Mouse (Mus musculus) stomach, postnatal 0 days (tissue): ENCODE measurements around the gene Irf2bp2. TPM values are rescaled to one million over a fixed set of nuclear protein-coding genes. Genes with fewer than 3 reads are reported as not detected.
A peak's percentile ranks its signal among the peaks of the same experiment; 100 is the strongest.

Experiments used
- ATAC-seq: fragments of 200-750 bp; cut with Nextera tagmentation; 2 replicates; pipeline ENCODE4 v1.8.0; 2017; ENCODE audit not compliant: low FRiP score, low TSS enrichment
- DNase-seq: peaks from one replicate; pipeline ENCODE4 v3.0.0-alpha.2; 2016; ENCODE audit warnings: low spot score
- H3K27ac ChIP-seq: fragments of 300-500 bp; sonication (generic); replicated peaks from 2 replicates; pipeline ENCODE4 v1.5.1; 2014; ENCODE audit warnings: mild to moderate bottlenecking, control low read depth
- H3K27me3 ChIP-seq: fragments of 300-500 bp; sonication (generic); 2 replicates; pipeline ENCODE4 v1.6.1; 2014; ENCODE audit warnings: low read length; ENCODE audit not compliant: control insufficient read depth, insufficient read depth
- H3K36me3 ChIP-seq: fragments of 300-500 bp; sonication (generic); 2 replicates; pipeline ENCODE4 v1.6.1; 2014; ENCODE audit warnings: low read length, mixed read lengths; ENCODE audit not compliant: control insufficient read depth, insufficient read depth
- H3K4me1 ChIP-seq: fragments of 300-500 bp; sonication (generic); replicated peaks from 2 replicates; pipeline ENCODE4 v1.6.1; 2014; ENCODE audit warnings: antibody characterized with exemption; ENCODE audit not compliant: control insufficient read depth, insufficient read depth
- H3K4me2 ChIP-seq: fragments of 300-500 bp; sonication (generic); replicated peaks from 2 replicates; pipeline ENCODE4 v1.6.1; 2014; ENCODE audit warnings: low read depth, mild to moderate bottlenecking, control low read depth, moderate library complexity
- H3K4me3 ChIP-seq: fragments of 300-500 bp; sonication (generic); 2 replicates; pipeline ENCODE4 v1.5.1; 2014; ENCODE audit warnings: low read depth, low read length, control low read depth
- H3K9ac ChIP-seq: fragments of 300-500 bp; sonication (generic); 2 replicates; pipeline ENCODE4 v1.6.1; 2014; ENCODE audit warnings: mild to moderate bottlenecking, low read length, control low read depth, mixed read lengths
- H3K9me3 ChIP-seq: fragments of 300-500 bp; sonication (generic); 2 replicates; pipeline ENCODE4 v1.6.1; 2016; ENCODE audit warnings: low read length; ENCODE audit not compliant: control insufficient read depth
- CTCF ChIP-seq: IDR thresholded peaks from 2 replicates; pipeline ENCODE4 v1.5.1; 2016; ENCODE audit warnings: antibody characterized with exemption, low read depth, mild to moderate bottlenecking, moderate library complexity
- EP300 ChIP-seq: optimal IDR thresholded peaks from 2 replicates; pipeline ENCODE3; 2016; ENCODE audit warnings: antibody characterized with exemption
- WGBS: fragments of 180-500 bp; shearing (Covaris S2); extraction: QIAGEN DNeasy Blood & Tissue Kit; methylation state at CpG from one replicate; pipeline ENCODE4 v1.1.7; 2014; 5-methylcytosine and 5-hydroxymethylcytosine counted together
- polyA plus RNA-seq: library from polyadenylated mRNA; unstranded; fragments of >200 nt; fragmentation: Nextera tagmentation; extraction: Ambion mirVana; gene quantifications from 2 replicates; pipeline ENCODE4 v1.2.1, GENCODE M21; 2015

Irf2bp2 gene
- polyA plus RNA-seq, 1 experiment from 2014 or later: 10.1 TPM

DNA sequence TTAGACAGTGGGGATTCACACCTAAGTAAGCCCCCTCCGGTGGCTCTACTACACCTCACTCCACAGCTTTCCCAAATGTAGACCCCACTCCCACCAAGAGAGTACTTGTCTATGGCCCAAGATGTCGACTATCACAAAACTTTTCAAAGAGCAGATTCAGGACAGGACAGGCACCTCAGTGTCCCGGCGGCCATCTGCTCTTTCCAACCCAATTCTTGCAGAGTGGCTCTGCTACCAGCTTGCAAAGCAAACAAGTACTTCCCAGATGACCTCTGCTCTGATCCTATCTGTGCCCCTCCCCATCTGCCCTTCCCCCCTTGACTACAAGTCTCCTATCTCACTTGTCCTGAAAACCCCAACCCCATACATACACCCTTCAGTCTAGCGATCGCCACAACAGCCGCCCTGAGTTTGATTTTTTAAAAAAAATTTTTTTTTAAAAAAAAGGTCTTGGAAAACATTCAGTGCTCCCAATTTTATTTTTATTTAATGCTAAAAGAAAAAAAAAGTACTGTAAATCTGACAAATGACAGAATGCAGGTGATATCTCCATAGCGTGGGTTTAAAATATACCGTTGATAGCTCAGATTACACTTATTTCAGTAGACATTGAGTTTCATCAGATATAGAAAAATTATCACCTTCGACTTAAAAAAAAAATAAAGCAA lies 5.8 kb downstream of the Irf2bp2 start:
- WGBS: 19% methylated on average over 10 of the region's 10 CpGs
- Histone ChIP-seq H3K27ac (peak overlapping the region; percentile 65), H3K4me3 (peak overlapping the region; percentile 100), H3K27me3 (no peaks in the 10 kb centered on the region), H3K9ac (peak overlapping the region; percentile 74), H3K4me1 (peaks cover 5% of the 10 kb centered on the region; the same call in 1 of the 2 replicates), H3K4me2 (peak overlapping the region; percentile 91), H3K36me3 (peaks cover 29% of the 10 kb centered on the region; the same call in 1 of the 2 replicates), H3K9me3 (no peaks in the 10 kb centered on the region)
- ATAC-seq: no peak
- TF ChIP-seq EP300: no peak
- TF ChIP-seq CTCF: no peak
- peak; percentile 43 for DNase-seq

DNA sequence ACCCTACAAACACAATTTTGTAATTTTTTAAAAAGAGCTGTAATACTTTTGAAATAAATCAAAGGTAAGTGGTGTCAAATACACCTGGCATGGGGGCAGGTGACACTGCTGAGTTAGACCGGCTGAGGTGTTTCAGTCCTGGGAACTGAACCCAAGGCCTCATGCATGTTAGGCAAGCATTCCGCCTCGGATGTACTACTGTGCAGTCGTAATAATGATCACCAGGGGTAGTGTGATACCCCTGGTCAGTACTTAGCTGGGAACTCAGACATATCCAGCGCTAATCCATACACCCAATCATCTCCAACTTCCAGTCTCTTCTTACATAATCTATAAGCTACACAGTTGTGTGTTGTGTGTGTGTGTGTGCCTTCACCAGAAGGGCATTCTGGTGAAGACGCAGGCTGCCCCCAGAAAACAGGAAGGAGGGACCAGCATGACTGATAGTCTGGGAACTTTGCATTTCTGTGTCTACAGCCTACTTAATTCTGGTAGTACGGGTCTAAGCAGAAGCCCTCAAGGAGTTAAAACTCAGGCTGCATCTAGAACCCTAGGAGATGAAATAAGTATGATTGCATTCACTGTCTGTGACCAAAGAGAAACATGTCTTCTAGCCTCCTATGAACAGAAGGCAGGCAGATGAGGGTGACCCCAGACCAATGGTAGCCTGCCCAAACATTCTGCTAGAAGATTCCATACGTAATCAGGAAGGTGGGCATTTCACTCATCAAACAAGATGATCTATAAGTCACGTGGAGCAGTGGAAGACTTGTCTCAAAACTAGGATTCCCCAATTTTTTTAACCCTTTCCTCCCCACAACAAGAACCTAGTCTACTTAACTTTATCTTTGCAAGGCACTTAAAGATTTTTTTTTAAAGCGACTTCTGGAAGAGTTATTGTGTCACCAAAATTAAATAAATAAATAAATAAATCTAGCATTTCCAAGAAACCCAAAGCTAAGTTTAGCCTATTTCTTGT lies 6.9 kb downstream of the Irf2bp2 start:
- 49% methylated on average over 10 of the region's 10 CpGs for WGBS
- H3K4me2 ChIP-seq: peak overlapping the region; percentile 91
- H3K9ac ChIP-seq: peak overlapping the region; percentile 14; the same call in 1 of the 2 replicates
- ATAC-seq (no peak), DNase-seq (peak; percentile 24)
- no peaks in the 10 kb centered on the region for H3K27me3 ChIP-seq
- no peak for TF ChIP-seq CTCF
- TF ChIP-seq EP300: no peak
- peaks cover 5% of the 10 kb centered on the region; the same call in 1 of the 2 replicates for H3K4me1 ChIP-seq
- peaks cover 23% of the 10 kb centered on the region; the same call in 1 of the 2 replicates for H3K36me3 ChIP-seq
- no peaks in the 10 kb centered on the region for H3K9me3 ChIP-seq
- H3K27ac ChIP-seq: peak overlapping the region; percentile 59; the same call in 1 of the 2 replicates
- peak overlapping the region; percentile 100 for H3K4me3 ChIP-seq

DNA sequence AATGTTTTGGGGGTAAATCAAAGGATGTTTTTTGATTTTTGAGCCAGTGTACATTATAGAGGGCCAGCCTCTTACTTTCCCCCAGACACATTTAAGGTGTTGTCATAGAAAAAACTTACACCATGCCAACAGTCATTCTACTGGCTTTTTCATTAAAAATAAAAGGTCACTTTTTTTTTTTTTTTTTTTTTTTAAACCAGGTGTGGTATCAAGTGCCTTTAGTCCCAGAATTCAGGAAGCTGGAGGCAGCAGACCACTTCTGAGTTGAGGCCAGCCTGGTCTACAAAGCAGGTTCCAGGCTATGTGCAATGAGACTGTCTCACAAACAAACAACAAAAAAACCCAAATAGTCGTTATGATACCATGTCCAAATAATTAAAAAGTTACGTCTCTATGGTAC lies 7.7 kb downstream of the Irf2bp2 start:
- TF ChIP-seq CTCF: no peak
- TF ChIP-seq EP300: no peak
- ATAC-seq (no peak), DNase-seq (no peak)
- Histone ChIP-seq H3K9me3 (no peaks in the 10 kb centered on the region), H3K4me2 (peak overlapping the region; percentile 91; the same call in 1 of the 2 replicates), H3K4me3 (no peak overlapping the region), H3K27ac (no peak overlapping the region; the same call in 1 of the 2 replicates), H3K9ac (no peak overlapping the region), H3K27me3 (no peaks in the 10 kb centered on the region), H3K4me1 (peaks cover 5% of the 10 kb centered on the region; the same call in 1 of the 2 replicates), H3K36me3 (peaks cover 18% of the 10 kb centered on the region; the same call in 1 of the 2 replicates)
- 63% methylated on average over 2 of the region's 2 CpGs for WGBS

DNA sequence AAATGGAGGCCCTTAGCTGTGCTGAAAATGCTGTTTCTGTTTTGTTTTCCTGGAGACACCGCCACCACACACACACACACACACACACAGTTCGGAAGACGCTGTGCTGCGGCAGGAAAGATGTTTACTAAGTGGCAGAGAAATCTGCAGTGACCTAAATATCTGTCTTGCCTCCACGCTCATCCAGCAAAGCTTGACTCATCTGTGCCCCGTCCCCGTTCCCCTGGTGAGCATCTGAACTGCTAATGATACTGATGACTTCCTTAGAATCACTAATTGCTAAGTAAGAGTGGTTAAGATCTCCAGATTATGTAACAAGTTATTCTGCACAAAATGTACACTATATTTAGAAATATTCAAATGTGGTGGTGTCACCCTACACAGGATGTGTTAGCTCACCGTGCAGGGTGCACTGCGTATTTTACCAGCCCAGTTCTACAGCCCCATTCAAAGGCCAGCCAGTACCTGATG lies 8.2 kb downstream of the Irf2bp2 start:
- Histone ChIP-seq H3K9ac (no peak overlapping the region), H3K4me1 (peaks cover 5% of the 10 kb centered on the region; the same call in 1 of the 2 replicates), H3K4me2 (peak overlapping the region; percentile 1), H3K27me3 (no peaks in the 10 kb centered on the region), H3K27ac (peak overlapping the region; percentile 97), H3K36me3 (peaks cover 15% of the 10 kb centered on the region; the same call in 1 of the 2 replicates), H3K9me3 (no peaks in the 10 kb centered on the region), H3K4me3 (no peak overlapping the region)
- DNase-seq: no peak
- no peak for TF ChIP-seq CTCF
- 27% methylated on average over 9 of the region's 9 CpGs for WGBS
- ATAC-seq: no peak

DNA sequence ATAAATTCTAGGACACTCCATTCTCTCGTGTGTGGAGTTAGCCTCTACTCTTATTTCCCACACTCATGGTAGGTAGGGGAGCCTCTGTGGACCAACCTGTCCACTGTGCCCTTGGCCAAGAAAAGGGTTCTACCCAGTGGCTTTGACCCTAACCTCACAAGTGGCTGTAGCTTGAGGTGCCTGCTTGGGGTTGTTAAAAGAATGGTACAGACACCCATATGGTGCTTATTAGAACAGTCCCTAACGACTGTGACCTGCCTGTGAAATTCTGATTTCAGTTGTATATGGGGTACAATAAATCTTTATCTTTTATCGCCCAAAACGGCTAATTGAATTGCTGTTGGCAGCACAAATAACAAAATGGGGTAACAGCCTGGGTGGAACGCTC lies 8.9 kb downstream of the Irf2bp2 start:
- Histone ChIP-seq H3K27me3 (no peaks in the 10 kb centered on the region), H3K4me3 (peak overlapping the region; percentile 40; the same call in 1 of the 2 replicates), H3K27ac (peak overlapping the region; percentile 97), H3K36me3 (peaks cover 10% of the 10 kb centered on the region; the same call in 1 of the 2 replicates), H3K9ac (peak overlapping the region; percentile 76), H3K9me3 (no peaks in the 10 kb centered on the region), H3K4me2 (peak overlapping the region; percentile 83), H3K4me1 (peaks cover 5% of the 10 kb centered on the region; the same call in 1 of the 2 replicates)
- TF ChIP-seq EP300 (no peak), CTCF (no peak)
- ATAC-seq (no peak), DNase-seq (no peak)
- WGBS: 25% methylated on average over 5 of the region's 5 CpGs
